Mouse (Mus musculus) intestine, embryonic 15.5 days (tissue): ENCODE data around the gene Fat3. TPM values are rescaled to one million over a fixed set of nuclear protein-coding genes. Genes with fewer than 3 reads are reported as not detected.

ENCODE experiments used
- ATAC-seq: fragments of 200-750 bp; cut with Nextera tagmentation; 2 replicates; pipeline ENCODE4 v1.8.0; 2017; ENCODE audit warnings: moderate TSS enrichment, moderate library complexity
- H3K27ac ChIP-seq: fragments of 300-500 bp; sonication (generic); 2 replicates; pipeline ENCODE4 v1.5.1; 2015; ENCODE audit warnings: mild to moderate bottlenecking, inconsistent platforms
- H3K27me3 ChIP-seq: fragments of 300-500 bp; sonication (generic); replicated peaks from 2 replicates; pipeline ENCODE4 v1.6.1; 2015; ENCODE audit warnings: inconsistent platforms
- H3K36me3 ChIP-seq: fragments of 300-500 bp; sonication (generic); 2 replicates; pipeline ENCODE4 v1.6.1; 2015; ENCODE audit warnings: inconsistent platforms
- H3K4me1 ChIP-seq: fragments of 300-500 bp; sonication (generic); replicated peaks from 2 replicates; pipeline ENCODE4 v1.6.1; 2015; ENCODE audit warnings: inconsistent platforms
- H3K4me2 ChIP-seq: fragments of 300-500 bp; sonication (generic); replicated peaks from 2 replicates; pipeline ENCODE4 v1.6.1; 2015; ENCODE audit warnings: mild to moderate bottlenecking, inconsistent platforms
- H3K4me3 ChIP-seq: fragments of 300-500 bp; sonication (generic); replicated peaks from 2 replicates; pipeline ENCODE4 v1.5.1; 2015; ENCODE audit warnings: inconsistent platforms
- H3K9ac ChIP-seq: fragments of 300-500 bp; sonication (generic); 2 replicates; pipeline ENCODE4 v1.6.1; 2015; ENCODE audit warnings: inconsistent platforms
- H3K9me3 ChIP-seq: fragments of 300-500 bp; sonication (generic); 2 replicates; pipeline ENCODE4 v1.6.1; 2016; ENCODE audit warnings: inconsistent platforms
- WGBS: fragments of 180-500 bp; shearing (Covaris S2); methylation state at CpG from one replicate; pipeline ENCODE4 v1.1.7; 2015; 5-methylcytosine and 5-hydroxymethylcytosine counted together
- polyA plus RNA-seq: library from polyadenylated mRNA; unstranded; fragments of >200 nt; fragmentation: Nextera tagmentation; extraction: Ambion mirVana; gene quantifications from 2 replicates; pipeline ENCODE4 v1.2.1, GENCODE M21; 2015

Gene Fat3
- polyA plus RNA-seq, 1 experiment from 2014 or later: 0.46 TPM

- Histone ChIP-seq H3K36me3 (no peaks in the 10 kb centered on the region), H3K27ac (no peak overlapping the region), H3K9me3 (no peaks in the 10 kb centered on the region), H3K4me3 (no peak overlapping the region), H3K4me1 (no peaks in the 10 kb centered on the region), H3K4me2 (no peak overlapping the region), H3K9ac (no peak overlapping the region), H3K27me3 (no peaks in the 10 kb centered on the region)
- ATAC-seq: no peak
- WGBS: 89% methylated on average over 5 of the region's 5 CpGs
These were observed 493.6 kb downstream of the Fat3 start for GRCm38 (mm10) chr9:16007516-16007915.

- Histone ChIP-seq H3K27ac (no peak overlapping the region), H3K9me3 (no peaks in the 10 kb centered on the region), H3K4me1 (no peaks in the 10 kb centered on the region), H3K27me3 (no peaks in the 10 kb centered on the region), H3K4me3 (no peak overlapping the region), H3K36me3 (no peaks in the 10 kb centered on the region), H3K9ac (no peak overlapping the region), H3K4me2 (no peak overlapping the region)
- WGBS: 71% methylated on average over 1 of the region's 1 CpGs
- no peak for ATAC-seq
These were observed 498.1 kb downstream of the Fat3 start for GRCm38 (mm10) chr9:16002991-16003390.

GRCm38 (mm10) chr9:15994762-15995161 is 506.3 kb downstream of the Fat3 start:
- Histone ChIP-seq H3K27ac (no peak overlapping the region), H3K27me3 (no peaks in the 10 kb centered on the region), H3K9me3 (no peaks in the 10 kb centered on the region), H3K4me1 (no peaks in the 10 kb centered on the region), H3K4me2 (no peak overlapping the region), H3K9ac (no peak overlapping the region), H3K4me3 (no peak overlapping the region), H3K36me3 (no peaks in the 10 kb centered on the region)
- no peak for ATAC-seq
- WGBS: 84% methylated on average over 7 of the region's 7 CpGs

- no peaks in the 10 kb centered on the region for H3K4me1 ChIP-seq
- no peaks in the 10 kb centered on the region for H3K9me3 ChIP-seq
- no peak for ATAC-seq
- no peak overlapping the region for H3K4me2 ChIP-seq
- H3K36me3 ChIP-seq: no peaks in the 10 kb centered on the region
- 85% methylated on average over 4 of the region's 4 CpGs for WGBS
- H3K27ac ChIP-seq: no peak overlapping the region
- no peak overlapping the region for H3K9ac ChIP-seq
- H3K4me3 ChIP-seq: no peak overlapping the region
- no peaks in the 10 kb centered on the region for H3K27me3 ChIP-seq
These were observed 506.9 kb downstream of the Fat3 start for GRCm38 (mm10) chr9:15994177-15994576.

GRCm38 (mm10) chr9:15992158-15992846 is 508.8 kb downstream of the Fat3 start:
- no peak for ATAC-seq
- 75% methylated on average over 7 of the region's 7 CpGs for WGBS
- Histone ChIP-seq H3K27me3 (no peaks in the 10 kb centered on the region), H3K36me3 (no peaks in the 10 kb centered on the region), H3K4me1 (no peaks in the 10 kb centered on the region), H3K9me3 (no peaks in the 10 kb centered on the region), H3K9ac (no peak overlapping the region), H3K4me2 (no peak overlapping the region), H3K27ac (no peak overlapping the region), H3K4me3 (no peak overlapping the region)

- WGBS: 87% methylated on average over 14 of the region's 14 CpGs
- ATAC-seq: no peak
- H3K27me3 ChIP-seq: no peaks in the 10 kb centered on the region
- no peak overlapping the region for H3K4me3 ChIP-seq
- H3K9ac ChIP-seq: no peak overlapping the region
- no peaks in the 10 kb centered on the region for H3K36me3 ChIP-seq
- no peaks in the 10 kb centered on the region for H3K4me1 ChIP-seq
- H3K9me3 ChIP-seq: no peaks in the 10 kb centered on the region
- H3K27ac ChIP-seq: no peak overlapping the region
- no peak overlapping the region for H3K4me2 ChIP-seq
These were observed 522.8 kb downstream of the Fat3 start for GRCm38 (mm10) chr9:15978317-15978716.

- Histone ChIP-seq H3K27me3 (no peaks in the 10 kb centered on the region), H3K9ac (no peak overlapping the region), H3K27ac (peak overlapping the region; percentile 60), H3K4me2 (0 out of 2 replicates have a peak overlapping the region, but pooled peaks have one; percentile 14), H3K4me1 (no peaks in the 10 kb centered on the region), H3K9me3 (no peaks in the 10 kb centered on the region), H3K36me3 (no peaks in the 10 kb centered on the region), H3K4me3 (no peak overlapping the region)
- ATAC-seq: peak; percentile 25
- WGBS: 28% methylated on average over 12 of the region's 12 CpGs
These were observed 524.0 kb downstream of the Fat3 start for GRCm38 (mm10) chr9:15976959-15977663.

GRCm38 (mm10) chr9:15975999-15976398 is 525.1 kb downstream of the Fat3 start:
- H3K36me3 ChIP-seq: no peaks in the 10 kb centered on the region
- no peak for ATAC-seq
- H3K27me3 ChIP-seq: no peaks in the 10 kb centered on the region
- WGBS: 91% methylated on average over 2 of the region's 2 CpGs
- H3K27ac ChIP-seq: no peak overlapping the region
- no peaks in the 10 kb centered on the region for H3K4me1 ChIP-seq
- no peak overlapping the region for H3K4me3 ChIP-seq
- H3K9ac ChIP-seq: no peak overlapping the region
- no peak overlapping the region for H3K4me2 ChIP-seq
- H3K9me3 ChIP-seq: no peaks in the 10 kb centered on the region

- H3K4me1 ChIP-seq: no peaks in the 10 kb centered on the region
- H3K27ac ChIP-seq: no peak overlapping the region
- no peak overlapping the region for H3K4me2 ChIP-seq
- H3K4me3 ChIP-seq: no peak overlapping the region
- no peaks in the 10 kb centered on the region for H3K27me3 ChIP-seq
- H3K36me3 ChIP-seq: no peaks in the 10 kb centered on the region
- ATAC-seq: no peak
- no peak overlapping the region for H3K9ac ChIP-seq
- WGBS: 72% methylated on average over 1 of the region's 1 CpGs
- no peaks in the 10 kb centered on the region for H3K9me3 ChIP-seq
These were observed 528.9 kb downstream of the Fat3 start for GRCm38 (mm10) chr9:15972201-15972600.

- H3K4me1 ChIP-seq: no peaks in the 10 kb centered on the region
- no peaks in the 10 kb centered on the region for H3K9me3 ChIP-seq
- H3K27me3 ChIP-seq: no peaks in the 10 kb centered on the region
- no peak for ATAC-seq
- no peak overlapping the region for H3K9ac ChIP-seq
- no peak overlapping the region for H3K4me3 ChIP-seq
- H3K36me3 ChIP-seq: no peaks in the 10 kb centered on the region
- H3K27ac ChIP-seq: no peak overlapping the region
- H3K4me2 ChIP-seq: no peak overlapping the region
These were observed 529.7 kb downstream of the Fat3 start for GRCm38 (mm10) chr9:15971393-15971792.

GRCm38 (mm10) chr9:15964198-15964597 is 536.9 kb downstream of the Fat3 start:
- Histone ChIP-seq H3K4me3 (no peak overlapping the region), H3K9me3 (no peaks in the 10 kb centered on the region), H3K36me3 (no peaks in the 10 kb centered on the region), H3K9ac (no peak overlapping the region), H3K27me3 (no peaks in the 10 kb centered on the region), H3K4me1 (no peaks in the 10 kb centered on the region), H3K4me2 (no peak overlapping the region), H3K27ac (no peak overlapping the region)
- peak; percentile 97 for ATAC-seq
- 9% methylated on average over 3 of the region's 3 CpGs for whole genome bisulfite sequencing

- Histone ChIP-seq H3K36me3 (no peaks in the 10 kb centered on the region), H3K27me3 (no peaks in the 10 kb centered on the region), H3K27ac (no peak overlapping the region), H3K9ac (no peak overlapping the region), H3K4me1 (no peaks in the 10 kb centered on the region), H3K9me3 (no peaks in the 10 kb centered on the region), H3K4me2 (no peak overlapping the region), H3K4me3 (no peak overlapping the region)
- no peak for ATAC-seq
- WGBS: 83% methylated on average over 2 of the region's 2 CpGs
These were observed 538.2 kb downstream of the Fat3 start for GRCm38 (mm10) chr9:15962886-15963285.

GRCm38 (mm10) chr9:15958224-15958787 is 542.8 kb downstream of the Fat3 start:
- Histone ChIP-seq H3K9ac (no peak overlapping the region), H3K27ac (no peak overlapping the region), H3K36me3 (no peaks in the 10 kb centered on the region), H3K27me3 (no peaks in the 10 kb centered on the region), H3K4me1 (no peaks in the 10 kb centered on the region), H3K4me3 (no peak overlapping the region), H3K9me3 (no peaks in the 10 kb centered on the region), H3K4me2 (no peak overlapping the region)
- ATAC-seq: peak; percentile 39
- 43% methylated on average over 3 of the region's 3 CpGs for WGBS
